Mouse (Mus musculus) heart, embryonic 12.5 days (tissue): ENCODE measurements around the gene Spen. TPM values are rescaled to one million over a fixed set of nuclear protein-coding genes. Genes with fewer than 3 reads are reported as not detected.
A peak's percentile ranks its signal among the peaks of the same experiment; 100 is the strongest.

ENCODE experiments used
- ATAC-seq: fragments of 200-750 bp; cut with Nextera tagmentation; 2 replicates; pipeline ENCODE4 v1.8.0; 2017; ENCODE audit warnings: moderate TSS enrichment, moderate library complexity; ENCODE audit not compliant: insufficient number of reproducible peaks, low FRiP score
- H3K27ac ChIP-seq: fragments of 300-500 bp; sonication (generic); 2 replicates; pipeline ENCODE4 v1.5.1; 2016; ENCODE audit warnings: mild to moderate bottlenecking, moderate library complexity; ENCODE audit not compliant: poor library complexity, severe bottlenecking
- H3K27me3 ChIP-seq: fragments of 300-500 bp; sonication (generic); replicated peaks from 2 replicates; pipeline ENCODE4 v1.6.1; 2016; ENCODE audit warnings: mild to moderate bottlenecking, moderate library complexity
- H3K36me3 ChIP-seq: fragments of 300-500 bp; sonication (generic); 2 replicates; pipeline ENCODE4 v1.6.1; 2016; ENCODE audit warnings: mild to moderate bottlenecking, moderate library complexity
- H3K4me1 ChIP-seq: fragments of 300-500 bp; sonication (generic); replicated peaks from 2 replicates; pipeline ENCODE4 v1.6.1; 2016; ENCODE audit warnings: mild to moderate bottlenecking
- H3K4me2 ChIP-seq: fragments of 300-500 bp; sonication (generic); 2 replicates; pipeline ENCODE4 v1.6.1; 2016; ENCODE audit warnings: mild to moderate bottlenecking, moderate library complexity
- H3K4me3 ChIP-seq: fragments of 300-500 bp; sonication (generic); 2 replicates; pipeline ENCODE4 v1.5.1; 2016; ENCODE audit warnings: mild to moderate bottlenecking
- H3K9ac ChIP-seq: fragments of 300-500 bp; sonication (generic); 2 replicates; pipeline ENCODE4 v1.6.1; 2016; ENCODE audit warnings: mild to moderate bottlenecking, moderate library complexity
- H3K9me3 ChIP-seq: fragments of 300-500 bp; sonication (generic); replicated peaks from 2 replicates; pipeline ENCODE4 v1.6.1; 2016; ENCODE audit warnings: mild to moderate bottlenecking, moderate library complexity
- WGBS: fragments of 180-500 bp; shearing (Covaris S2); methylation state at CpG from one replicate; pipeline ENCODE4 v1.1.7; 2016; 5-methylcytosine and 5-hydroxymethylcytosine counted together
- polyA plus RNA-seq: library from polyadenylated mRNA; unstranded; fragments of >200 nt; fragmentation: Nextera tagmentation; extraction: Ambion mirVana; gene quantifications from 2 replicates; pipeline ENCODE4 v1.2.1, GENCODE M21; 2016

The Spen gene
- polyA plus RNA-seq, 1 experiment from 2014 or later = 9.1 TPM

DNA sequence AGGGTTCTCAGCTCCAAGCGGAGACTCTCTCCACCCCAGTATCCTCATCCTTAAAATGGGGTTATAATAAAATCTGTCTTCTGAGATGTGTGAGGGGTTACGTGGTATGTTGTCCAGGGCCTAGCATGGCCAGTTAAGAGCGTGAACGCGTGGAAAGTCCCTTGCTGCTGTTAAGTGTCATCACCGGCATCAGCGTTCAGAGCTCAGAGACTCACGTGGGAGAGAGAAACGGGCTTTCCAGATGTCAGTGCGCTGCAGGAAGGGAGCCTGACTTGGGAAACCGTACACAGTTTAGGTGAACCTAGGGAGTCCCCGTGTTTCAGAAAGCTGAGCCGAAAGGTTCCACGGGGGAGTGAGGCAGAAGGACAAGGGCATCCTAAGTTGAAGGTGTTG is 93.1 kb downstream of the Spen start:
- Histone ChIP-seq H3K36me3 (peaks cover 34% of the 10 kb centered on the region), H3K4me1 (peaks cover 24% of the 10 kb centered on the region), H3K27ac (no peak overlapping the region), H3K4me2 (peak overlapping the region; percentile 93), H3K27me3 (no peaks in the 10 kb centered on the region), H3K9me3 (no peaks in the 10 kb centered on the region), H3K9ac (peak overlapping the region; percentile 98), H3K4me3 (peak overlapping the region; percentile 100)
- WGBS = 15% methylated on average over 14 of the region's 14 CpGs
- ATAC-seq = no peak

DNA sequence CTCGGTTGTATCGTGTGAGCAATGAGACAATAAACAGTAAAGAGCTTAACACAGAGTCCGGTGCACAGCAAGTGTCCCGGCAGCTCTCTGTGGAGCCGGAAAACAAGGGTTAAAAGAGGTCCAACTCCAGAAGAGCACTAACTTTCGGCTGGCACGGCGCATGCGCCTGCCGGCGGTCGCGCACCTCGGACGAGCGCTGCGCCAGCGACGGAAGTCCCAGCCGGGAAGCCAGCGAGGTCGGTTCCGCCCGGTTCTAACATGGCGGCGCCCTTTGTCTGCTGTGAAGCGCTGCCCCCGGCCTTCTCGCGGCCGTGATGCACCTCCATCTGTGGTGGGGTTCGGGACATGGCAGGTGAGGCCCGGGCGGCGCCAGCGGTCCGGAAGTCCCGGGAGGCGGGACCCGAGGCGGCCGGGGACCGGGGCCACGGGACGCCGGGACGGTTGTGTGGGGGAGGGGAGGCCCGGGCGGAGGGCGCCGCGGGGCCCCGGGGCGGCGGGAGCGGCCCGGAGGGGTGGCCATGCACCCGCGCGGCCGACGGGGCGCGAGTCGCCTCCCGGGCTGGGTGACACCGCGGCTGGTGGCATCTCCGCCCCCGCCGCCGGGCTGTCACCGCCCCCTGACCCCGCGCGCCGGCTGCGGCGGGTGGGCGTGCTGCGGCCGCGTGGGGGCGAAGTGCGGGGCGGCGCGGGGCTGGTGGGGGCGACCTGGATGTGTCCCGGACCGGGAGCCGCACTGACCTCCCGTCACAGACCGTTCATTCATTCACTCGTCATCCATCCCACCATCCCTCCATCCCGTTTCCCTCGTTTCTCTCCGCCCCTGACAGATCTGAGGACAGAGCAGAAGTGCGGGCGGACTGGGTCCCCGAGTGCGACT is 93.7 kb downstream of the Spen start, which contains the start of gene Zbtb17:
TSS of gene Zbtb17 (plus strand) at position 204 of the 877 bp plus-strand sequence.
- Histone ChIP-seq H3K4me3 (peak within 1 kb of the TSS; percentile 100), H3K4me1 (peaks cover 24% of the 10 kb centered on the region), H3K9ac (peak within 1 kb of the TSS; percentile 98), H3K27ac (peak within 1 kb of the TSS; percentile 67), H3K9me3 (no peaks in the 10 kb centered on the region), H3K36me3 (peaks cover 28% of the 10 kb centered on the region), H3K4me2 (peak within 1 kb of the TSS; percentile 93), H3K27me3 (no peaks in the 10 kb centered on the region)
- under 1% methylated on average over 91 of the region's 102 CpGs for WGBS
- ATAC-seq = peak; percentile 92

DNA sequence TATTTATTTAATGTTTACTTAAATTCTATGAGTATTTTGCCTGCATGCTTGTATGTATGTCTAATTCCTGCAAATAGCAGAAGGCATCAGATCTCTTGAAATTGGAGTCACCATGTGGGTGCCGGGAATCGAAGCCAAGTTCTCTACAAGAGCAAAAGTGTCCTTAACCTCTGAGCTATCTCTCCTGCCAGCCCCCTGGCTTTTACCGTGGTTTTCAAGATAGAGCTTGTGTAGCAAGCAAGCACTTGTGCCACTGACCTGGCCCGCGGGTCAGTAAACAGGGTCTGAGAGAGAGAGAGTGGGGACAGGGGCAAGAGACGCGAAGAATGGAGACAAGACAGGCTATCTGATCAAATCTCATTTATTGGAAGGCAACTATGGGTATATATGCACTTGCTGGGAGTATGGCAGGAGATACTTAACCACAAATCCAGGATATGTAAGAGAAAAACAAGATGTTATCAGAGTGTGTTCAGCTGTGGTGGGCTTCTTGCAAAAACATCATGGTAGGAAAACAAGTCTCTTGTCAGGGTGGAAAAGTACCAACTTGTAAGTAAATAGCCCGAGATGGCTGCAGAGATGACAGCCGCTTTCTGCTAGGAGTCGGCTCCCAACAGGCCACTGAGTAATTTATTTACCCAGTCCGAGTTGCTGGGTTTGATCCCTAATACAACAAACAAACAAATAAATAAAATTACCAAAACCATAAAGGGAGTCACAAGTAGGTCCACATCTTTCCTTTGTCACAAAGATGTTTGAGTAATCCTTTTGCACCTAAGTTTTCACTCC is 94.6 kb downstream of the Spen start:
- Histone ChIP-seq H3K27me3 (no peaks in the 10 kb centered on the region), H3K36me3 (peaks cover 20% of the 10 kb centered on the region), H3K9ac (peak overlapping the region; percentile 98), H3K9me3 (no peaks in the 10 kb centered on the region), H3K4me3 (peak overlapping the region; percentile 100), H3K4me2 (peak overlapping the region; percentile 93), H3K4me1 (peaks cover 24% of the 10 kb centered on the region), H3K27ac (no peak overlapping the region)
- 0 out of 2 replicates have a peak, but pooled peaks have one; percentile 9 for ATAC-seq
- WGBS = 40% methylated on average over 11 of the region's 11 CpGs

DNA sequence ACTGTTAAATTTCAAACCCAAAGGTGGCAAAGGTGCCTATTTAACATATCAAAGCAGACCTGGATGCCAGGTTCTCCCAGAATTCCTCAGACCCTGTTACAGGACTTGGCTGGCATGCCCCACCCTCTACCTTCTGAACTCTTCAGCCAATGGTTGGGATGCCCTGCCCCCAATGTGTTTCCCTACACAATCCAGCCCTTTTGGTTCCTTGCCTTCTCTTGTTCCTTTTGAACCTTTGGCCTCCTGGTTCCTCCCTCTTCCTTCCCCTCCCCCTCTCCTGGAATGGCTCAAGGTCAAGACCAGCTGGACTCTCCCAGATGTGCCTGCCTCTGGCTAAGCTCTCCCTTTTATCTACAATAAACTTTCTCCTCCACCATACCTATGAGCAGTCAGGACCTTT is 97.5 kb downstream of the Spen start:
- H3K4me1 ChIP-seq = peaks cover 20% of the 10 kb centered on the region
- no peak overlapping the region for H3K4me3 ChIP-seq
- no peak overlapping the region for H3K4me2 ChIP-seq
- H3K9ac ChIP-seq = no peak overlapping the region
- no peak for ATAC-seq
- no peaks in the 10 kb centered on the region for H3K27me3 ChIP-seq
- H3K27ac ChIP-seq = no peak overlapping the region
- H3K9me3 ChIP-seq = no peaks in the 10 kb centered on the region
- H3K36me3 ChIP-seq = no peaks in the 10 kb centered on the region

DNA sequence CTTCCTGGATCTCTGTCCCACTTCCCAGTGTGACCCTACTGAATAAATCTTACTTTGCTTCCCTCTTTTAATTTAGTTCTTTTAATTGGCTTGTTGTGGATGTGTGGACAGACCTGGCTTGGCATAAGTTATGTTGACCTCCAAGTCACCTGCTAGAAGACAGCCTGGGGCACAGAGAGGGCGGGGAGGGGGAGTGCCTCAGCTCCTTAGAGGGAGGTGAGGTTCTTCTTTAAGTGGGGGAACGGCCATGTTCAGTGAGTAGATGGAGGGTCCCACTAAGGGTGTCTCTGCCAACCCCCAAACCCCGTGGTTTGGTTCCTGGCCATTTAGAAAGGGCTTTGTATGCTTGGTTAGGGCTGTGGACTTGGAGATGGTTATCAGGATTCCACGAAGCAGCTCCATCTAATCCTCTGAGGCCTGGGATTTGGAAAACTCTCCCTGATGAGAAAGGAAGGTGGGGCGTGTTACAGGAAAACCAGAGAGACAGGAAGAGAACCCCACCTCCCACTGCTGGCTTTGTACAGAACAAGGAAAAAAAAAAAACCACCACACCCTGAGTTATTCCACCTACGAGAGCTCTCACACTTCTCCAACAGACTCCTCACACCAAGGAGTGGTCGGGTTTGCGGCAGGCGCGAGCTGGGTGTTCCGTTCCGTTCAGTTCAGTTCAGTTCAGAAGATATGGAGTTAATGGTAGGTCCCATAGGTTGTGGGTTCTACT is 99.2 kb downstream of the Spen start:
- no peak overlapping the region for H3K4me3 ChIP-seq
- H3K9ac ChIP-seq = no peak overlapping the region
- H3K4me2 ChIP-seq = no peak overlapping the region
- H3K27ac ChIP-seq = no peak overlapping the region
- H3K4me1 ChIP-seq = peaks cover 10% of the 10 kb centered on the region; the same call in 1 of the 2 replicates
- no peaks in the 10 kb centered on the region for H3K27me3 ChIP-seq
- no peaks in the 10 kb centered on the region for H3K36me3 ChIP-seq
- 76% methylated on average over 12 of the region's 12 CpGs for WGBS
- ATAC-seq = no peak
- H3K9me3 ChIP-seq = no peaks in the 10 kb centered on the region

DNA sequence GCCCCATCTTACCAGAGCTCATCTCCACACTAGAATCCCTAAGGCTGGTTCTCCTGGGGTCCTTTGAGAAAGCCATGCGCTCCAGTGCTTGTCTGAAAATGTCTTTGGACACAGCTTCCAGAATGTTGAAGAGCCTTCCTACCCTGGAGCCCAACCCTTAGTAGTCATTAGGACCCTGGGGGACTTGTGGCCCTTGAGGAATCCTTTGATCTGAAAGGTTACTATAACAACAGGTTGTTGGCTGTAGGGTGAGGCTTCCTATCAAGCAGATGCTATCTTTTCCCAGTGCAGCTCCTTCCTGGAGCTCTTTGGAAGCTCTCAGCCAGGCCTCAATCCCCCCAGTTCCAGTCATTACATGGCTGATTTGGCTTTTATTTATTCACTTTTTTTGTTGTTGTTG is 102.4 kb downstream of the Spen start, which contains the start of gene Srarp:
TSS of gene Srarp (minus strand) at position 132 of the 400 bp plus-strand sequence.
- ATAC-seq = no peak
- Histone ChIP-seq H3K9ac (no peak within 1 kb of the TSS), H3K9me3 (no peaks in the 10 kb centered on the region), H3K27ac (no peak within 1 kb of the TSS), H3K4me1 (no peaks in the 10 kb centered on the region), H3K4me2 (no peak within 1 kb of the TSS), H3K36me3 (no peaks in the 10 kb centered on the region), H3K4me3 (no peak within 1 kb of the TSS), H3K27me3 (no peaks in the 10 kb centered on the region)
- 89% methylated on average over 1 of the region's 1 CpGs for WGBS

DNA sequence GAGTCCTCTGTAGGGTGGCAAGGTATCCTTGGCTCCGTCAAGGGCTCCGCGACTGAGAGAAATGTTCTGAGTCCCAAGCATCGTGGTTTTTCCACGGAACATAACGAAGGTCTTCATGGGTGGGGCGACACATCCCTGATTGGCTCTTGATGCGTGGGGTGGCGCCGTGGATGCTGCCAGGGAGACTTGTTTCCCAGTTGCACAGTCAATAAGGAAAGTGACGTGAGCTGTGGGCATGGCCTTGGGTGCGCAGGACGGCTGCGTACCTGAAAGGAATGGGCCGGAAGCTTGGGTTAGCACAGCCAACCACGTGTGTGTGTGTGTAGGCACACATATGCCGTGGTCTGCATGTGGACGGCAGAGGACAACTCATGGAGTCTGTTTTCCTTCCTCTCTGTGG is 105.2 kb downstream of the Spen start:
- 82% methylated on average over 18 of the region's 18 CpGs for WGBS
- no peak for ATAC-seq
- Histone ChIP-seq H3K4me3 (no peak overlapping the region), H3K27me3 (no peaks in the 10 kb centered on the region), H3K9me3 (no peaks in the 10 kb centered on the region), H3K36me3 (no peaks in the 10 kb centered on the region), H3K4me2 (no peak overlapping the region), H3K27ac (no peak overlapping the region), H3K9ac (no peak overlapping the region), H3K4me1 (no peaks in the 10 kb centered on the region)

DNA sequence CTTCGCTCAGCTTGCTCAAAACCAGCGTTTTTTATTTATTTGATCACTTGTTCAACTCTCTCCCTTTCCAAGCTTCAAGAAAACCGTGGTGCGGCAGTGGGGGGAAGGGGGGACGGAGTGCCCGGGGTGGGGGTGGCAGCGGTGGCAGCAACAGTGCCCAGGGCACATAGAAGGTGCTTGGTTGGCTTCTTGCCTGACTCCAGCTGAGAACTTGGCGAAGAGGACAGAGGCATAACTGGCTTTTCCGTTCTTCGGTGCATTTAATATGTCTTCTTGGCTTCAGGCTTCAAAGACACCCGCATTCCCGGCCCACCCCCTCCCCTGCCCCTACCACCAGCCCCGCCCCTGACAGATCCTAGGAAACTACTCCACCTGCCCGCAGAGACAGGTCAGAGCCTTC is 105.7 kb downstream of the Spen start:
- H3K9me3 ChIP-seq = no peaks in the 10 kb centered on the region
- no peaks in the 10 kb centered on the region for H3K27me3 ChIP-seq
- no peak for ATAC-seq
- no peak overlapping the region for H3K4me2 ChIP-seq
- H3K36me3 ChIP-seq = no peaks in the 10 kb centered on the region
- H3K27ac ChIP-seq = no peak overlapping the region
- H3K9ac ChIP-seq = no peak overlapping the region
- H3K4me3 ChIP-seq = no peak overlapping the region
- H3K4me1 ChIP-seq = no peaks in the 10 kb centered on the region
- WGBS = 59% methylated on average over 14 of the region's 14 CpGs

DNA sequence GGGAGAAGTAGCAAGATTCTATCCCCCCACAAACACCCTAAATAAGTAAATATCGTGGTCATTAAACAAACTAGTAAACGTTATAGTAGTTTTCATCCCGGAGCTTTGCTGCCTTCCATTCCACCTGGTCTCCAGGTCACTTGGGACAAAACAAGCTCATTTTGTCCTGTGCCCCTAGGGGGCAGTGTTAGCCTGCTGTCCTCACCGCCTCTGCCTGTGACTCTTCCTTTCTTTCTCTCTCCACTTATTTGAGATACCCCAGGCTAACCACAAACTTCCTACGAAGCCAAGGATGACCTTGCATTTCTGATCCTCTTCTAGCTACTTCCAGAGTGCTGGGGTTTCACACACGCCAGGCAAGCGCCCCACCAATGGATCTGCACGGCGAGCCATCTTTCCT is 107.4 kb downstream of the Spen start:
- no peak overlapping the region for H3K27ac ChIP-seq
- no peaks in the 10 kb centered on the region for H3K36me3 ChIP-seq
- H3K9me3 ChIP-seq = no peaks in the 10 kb centered on the region
- no peak for ATAC-seq
- H3K9ac ChIP-seq = no peak overlapping the region
- 42% methylated on average over 9 of the region's 9 CpGs for WGBS
- no peak overlapping the region for H3K4me3 ChIP-seq
- H3K4me2 ChIP-seq = no peak overlapping the region
- peaks cover 13% of the 10 kb centered on the region for H3K4me1 ChIP-seq
- no peaks in the 10 kb centered on the region for H3K27me3 ChIP-seq

DNA sequence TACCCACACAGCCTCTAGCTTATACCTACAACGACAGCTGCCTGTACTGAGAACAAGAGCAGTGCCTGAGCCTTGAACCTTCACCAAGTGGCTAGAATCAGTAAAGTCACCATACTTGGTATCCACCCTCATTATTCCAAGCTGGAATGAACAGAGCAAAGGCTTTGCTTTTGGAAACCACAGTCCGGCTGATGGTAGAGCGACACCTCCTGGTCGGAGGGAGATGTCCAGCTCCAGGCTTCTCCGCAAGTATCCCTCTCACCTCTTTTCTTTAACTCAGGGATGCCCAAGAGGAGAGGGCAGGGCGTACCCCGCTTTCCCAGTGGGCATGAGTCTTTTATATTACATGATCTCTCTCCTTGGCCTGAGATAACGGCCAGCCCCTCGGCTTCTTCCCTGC is 108.5 kb downstream of the Spen start:
- Histone ChIP-seq H3K27ac (no peak overlapping the region), H3K4me3 (no peak overlapping the region), H3K9me3 (no peaks in the 10 kb centered on the region), H3K4me1 (peaks cover 16% of the 10 kb centered on the region), H3K9ac (no peak overlapping the region), H3K4me2 (no peak overlapping the region), H3K27me3 (no peaks in the 10 kb centered on the region), H3K36me3 (no peaks in the 10 kb centered on the region)
- ATAC-seq = no peak
- WGBS = 39% methylated on average over 9 of the region's 9 CpGs

DNA sequence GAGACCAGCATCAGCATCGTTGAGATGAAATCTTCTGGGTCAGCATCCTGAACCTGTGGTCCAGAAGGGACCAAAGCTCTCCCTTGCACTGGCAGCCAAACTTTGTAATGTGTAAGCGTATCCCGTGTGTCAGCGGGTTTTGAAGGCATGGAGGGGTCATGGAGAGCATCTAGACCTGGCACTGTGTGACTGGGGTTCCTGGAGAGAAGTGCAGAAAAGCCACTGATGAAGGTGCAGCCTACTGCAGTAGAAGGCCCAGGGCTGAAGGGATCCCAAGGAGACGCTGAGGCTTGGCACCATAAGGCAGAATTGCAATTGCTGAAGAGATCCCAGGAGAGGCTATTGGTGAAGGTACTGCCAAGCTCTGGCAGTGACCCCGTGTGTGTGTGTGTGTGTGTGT is 109.0 kb downstream of the Spen start:
- no peak overlapping the region for H3K4me2 ChIP-seq
- no peaks in the 10 kb centered on the region for H3K27me3 ChIP-seq
- peaks cover 21% of the 10 kb centered on the region for H3K4me1 ChIP-seq
- no peaks in the 10 kb centered on the region for H3K9me3 ChIP-seq
- no peak overlapping the region for H3K27ac ChIP-seq
- H3K36me3 ChIP-seq = no peaks in the 10 kb centered on the region
- 78% methylated on average over 6 of the region's 6 CpGs for WGBS
- ATAC-seq = no peak
- H3K4me3 ChIP-seq = no peak overlapping the region
- no peak overlapping the region for H3K9ac ChIP-seq
